Mouse (Mus musculus): ENCODE measurements around the gene Fam219b.

Gene Fam219b

GRCm38 (mm10) chr9:57525516-57525915 is 11.8 kb upstream of the Fam219b start:
- DNase-seq: no peak

- no peak for DNase-seq
Observed at GRCm38 (mm10) chr9:57526435-57526834, 10.9 kb upstream of the Fam219b start.

- no peak for DNase-seq
Observed at GRCm38 (mm10) chr9:57531946-57532345, 5.4 kb upstream of the Fam219b start.

GRCm38 (mm10) chr9:57536362-57536761 is 966 bp upstream of the Fam219b start:
- DNase-seq: no peak

- DNase-seq: peak in 1 of 2 experiments; percentile 53
Observed at GRCm38 (mm10) chr9:57537728-57538181, 427 bp downstream of the Fam219b start.

- DNase-seq: no peak
Observed at GRCm38 (mm10) chr9:57539550-57539949, 2.2 kb downstream of the Fam219b start.

GRCm38 (mm10) chr9:57541312-57541711 is 4.0 kb downstream of the Fam219b start:
- DNase-seq: peak; percentile 76 to 77

GRCm38 (mm10) chr9:57543951-57544350 is 6.6 kb downstream of the Fam219b start:
- no peak for DNase-seq

- DNase-seq: peak; percentile 55 to 60
Observed at GRCm38 (mm10) chr9:57547287-57547686, 10.0 kb downstream of the Fam219b start.

GRCm38 (mm10) chr9:57547869-57548268 is 10.5 kb downstream of the Fam219b start:
- no peak for DNase-seq

GRCm38 (mm10) chr9:57549186-57549585 is 11.9 kb downstream of the Fam219b start:
- peak; percentile 85 to 86 for DNase-seq

- no peak for DNase-seq
Observed at GRCm38 (mm10) chr9:57550126-57550862, 13.0 kb downstream of the Fam219b start.

- DNase-seq: peak; percentile 80 to 84
Observed at GRCm38 (mm10) chr9:57552139-57552887, 15.0 kb downstream of the Fam219b start, which contains the start of gene Mpi. Mpi (minus strand) TSS chr9:57552763.

- DNase-seq: no peak
Observed at GRCm38 (mm10) chr9:57553119-57553518, 15.8 kb downstream of the Fam219b start.

- no peak for DNase-seq
Observed at GRCm38 (mm10) chr9:57554753-57555152, 17.4 kb downstream of the Fam219b start.

- no peak for DNase-seq
Observed at GRCm38 (mm10) chr9:57557215-57557614, 19.9 kb downstream of the Fam219b start.

- DNase-seq: no peak
Observed at GRCm38 (mm10) chr9:57558625-57559024, 21.3 kb downstream of the Fam219b start.

- DNase-seq: no peak
Observed at GRCm38 (mm10) chr9:57559568-57559967, 22.2 kb downstream of the Fam219b start.

- DNase-seq: no peak
Observed at GRCm38 (mm10) chr9:57560263-57560662, 22.9 kb downstream of the Fam219b start.

- peak; percentile 95 to 98 for DNase-seq
Observed at GRCm38 (mm10) chr9:57560861-57561710, 23.8 kb downstream of the Fam219b start, which contains the start of gene Scamp2. Scamp2 (plus strand) TSS chr9:57560943.

- no peak for DNase-seq
Observed at GRCm38 (mm10) chr9:57561711-57562099, 24.4 kb downstream of the Fam219b start.

GRCm38 (mm10) chr9:57562896-57563372 is 25.6 kb downstream of the Fam219b start:
- DNase-seq: no peak

- no peak for DNase-seq
Observed at GRCm38 (mm10) chr9:57564609-57565008, 27.3 kb downstream of the Fam219b start.

Data from cerebellum, postnatal 14 days (tissue).